Mouse (Mus musculus): ENCODE data around the gene Gm11562.

- TF ChIP-seq POLR2A (IDR thresholded peaks at IDR 0.05; ENCODE audit: borderline replicate concordance, extremely low read depth, insufficient read depth, insufficient read length, poor library complexity, severe bottlenecking) = no peak
- no peak for TF ChIP-seq CTCF (IDR thresholded peaks at IDR 0.05; ENCODE audit: borderline replicate concordance, extremely low read depth, insufficient read depth, insufficient read length)
Observed at GRCm38 (mm10) chr11:99590981-99591380, 29.3 kb downstream of the Gm11562 start, which contains the start of gene Krtap1-3.

Measured in brain, embryonic 14.5 days (tissue).